Mouse (Mus musculus) c-Kit-positive CD71-positive TER-119-positive erythroid progenitor cells, embryonic 14.5 days (primary cell): ENCODE results near the gene Fgf11.

ENCODE experiments used
- DNase-seq: peaks from one replicate; pipeline ENCODE4 v3.0.0-alpha.2; 2013; ENCODE audit warnings: low spot score

Gene Fgf11

GRCm38 (mm10) chr11:69784793-69785272 is 16.8 kb downstream of the Fgf11 start:
- DNase-seq: peak; percentile 75

GRCm38 (mm10) chr11:69781828-69782227 is 19.8 kb downstream of the Fgf11 start:
- no peak for DNase-seq

GRCm38 (mm10) chr11:69778985-69779384 is 22.7 kb downstream of the Fgf11 start:
- no peak for DNase-seq

GRCm38 (mm10) chr11:69778258-69778982 is 23.2 kb downstream of the Fgf11 start:
- no peak for DNase-seq

DNA sequence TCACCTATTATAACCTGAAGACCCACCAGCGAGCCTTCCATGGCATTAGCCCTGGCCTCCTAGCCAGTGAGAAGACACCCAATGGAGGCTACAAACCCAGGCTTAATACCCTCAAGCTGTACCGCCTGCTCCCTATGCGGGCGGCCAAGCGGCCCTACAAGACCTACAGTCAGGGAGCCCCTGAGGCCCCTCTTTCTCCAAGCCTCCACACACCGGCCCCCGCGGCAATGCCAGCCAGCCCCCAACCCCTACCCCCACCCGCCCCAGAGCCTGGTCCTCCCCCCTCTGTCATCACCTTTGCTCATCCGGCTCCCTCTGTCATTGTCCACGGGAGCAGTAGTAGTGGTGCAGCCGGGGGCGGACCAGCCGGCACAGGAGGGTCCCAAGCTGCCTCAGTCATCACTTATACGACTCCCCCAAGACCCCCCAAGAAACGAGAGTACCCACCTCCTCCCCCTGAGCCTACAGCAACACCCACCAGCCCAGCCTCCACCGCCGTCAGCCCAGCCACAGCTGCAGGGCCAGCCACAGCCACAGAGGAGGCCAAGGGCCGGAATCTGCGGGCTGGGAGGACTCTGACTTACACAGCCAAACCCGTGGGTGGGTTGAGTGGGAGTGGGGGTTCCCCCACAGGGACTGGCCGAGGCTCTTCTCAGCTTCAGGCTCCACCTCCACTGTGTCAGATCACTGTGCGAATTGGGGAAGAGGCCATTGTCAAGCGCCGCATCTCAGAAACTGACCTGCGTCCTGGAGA is 24.0 kb downstream of the Fgf11 start:
- DNase-seq: no peak

DNA sequence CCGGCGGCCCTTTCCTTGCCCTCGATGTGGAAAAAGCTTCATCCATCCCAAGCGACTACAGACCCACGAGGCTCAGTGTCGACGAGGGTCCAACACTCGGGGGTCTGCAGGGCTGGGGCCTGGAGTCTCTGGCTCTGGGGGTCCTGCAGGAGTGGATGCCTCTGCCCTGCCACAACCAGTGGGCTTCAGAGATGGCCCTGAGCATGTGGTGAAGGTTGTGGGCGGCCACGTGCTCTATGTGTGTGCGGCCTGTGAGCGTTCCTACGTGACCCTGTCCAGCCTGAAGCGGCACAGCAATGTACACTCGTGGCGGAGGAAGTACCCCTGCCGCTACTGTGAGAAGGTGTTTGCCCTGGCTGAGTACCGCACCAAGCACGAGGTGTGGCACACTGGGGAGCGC is 25.2 kb downstream of the Fgf11 start:
- DNase-seq: no peak

DNA sequence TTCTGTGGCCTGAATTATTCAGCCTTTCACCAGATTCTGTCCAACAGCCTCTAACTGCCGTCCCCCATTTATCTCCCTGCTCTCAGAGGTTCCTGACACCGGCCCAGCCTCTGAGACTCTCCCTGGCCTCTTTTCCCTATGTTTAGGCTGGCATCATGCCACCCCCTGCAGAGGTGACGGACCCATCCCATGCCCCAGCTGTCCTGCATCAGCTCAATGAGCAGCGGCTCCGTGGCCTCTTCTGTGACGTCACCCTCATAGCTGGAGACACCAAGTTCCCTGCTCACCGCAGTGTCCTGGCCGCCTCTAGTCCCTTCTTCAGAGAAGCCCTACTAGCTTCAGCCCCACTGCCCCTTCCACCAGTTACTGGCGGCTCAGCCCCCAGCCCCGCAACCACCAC is 25.9 kb downstream of the Fgf11 start:
- no peak for DNase-seq

- no peak for DNase-seq
These were observed 26.7 kb downstream of the Fgf11 start for GRCm38 (mm10) chr11:69774961-69775360.

GRCm38 (mm10) chr11:69767625-69767909 is 34.1 kb downstream of the Fgf11 start:
- DNase-seq: no peak

DNA sequence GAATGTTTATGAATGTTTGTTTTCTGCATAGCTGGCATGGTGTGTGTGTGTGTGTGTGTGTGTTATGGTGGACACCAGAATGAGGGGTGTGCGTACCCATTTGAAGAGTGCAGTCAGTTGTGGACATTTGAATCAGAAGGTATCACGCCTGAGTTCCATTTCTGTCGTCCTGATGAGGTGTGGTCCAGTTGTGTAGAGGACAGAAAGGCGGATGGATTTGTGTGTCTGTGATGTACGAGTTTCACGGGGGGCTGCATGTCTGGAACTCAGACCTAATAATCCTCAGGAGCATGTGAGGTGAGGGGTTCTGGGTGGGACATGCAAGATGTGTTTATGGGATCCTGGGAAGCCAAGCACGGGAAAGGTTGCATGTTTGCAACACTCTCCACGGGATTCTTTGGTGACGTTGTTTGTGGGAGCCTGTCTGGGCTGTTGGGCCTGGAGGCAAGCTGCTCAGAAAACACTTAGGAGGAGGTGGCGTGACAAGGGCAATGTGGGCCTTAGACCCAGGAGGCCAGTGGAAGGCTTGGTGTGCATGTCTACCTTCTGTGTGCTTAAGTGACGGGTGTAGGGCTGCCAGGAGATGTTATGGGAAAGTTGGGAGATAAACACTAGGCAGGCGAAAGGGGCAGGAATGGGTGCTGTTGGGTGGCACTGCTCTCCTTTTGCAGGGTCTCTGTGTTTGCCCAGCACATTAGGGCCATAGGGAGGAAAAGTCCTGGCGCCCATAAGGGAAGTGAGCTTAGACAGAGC is 34.6 kb downstream of the Fgf11 start:
- no peak for DNase-seq

DNA sequence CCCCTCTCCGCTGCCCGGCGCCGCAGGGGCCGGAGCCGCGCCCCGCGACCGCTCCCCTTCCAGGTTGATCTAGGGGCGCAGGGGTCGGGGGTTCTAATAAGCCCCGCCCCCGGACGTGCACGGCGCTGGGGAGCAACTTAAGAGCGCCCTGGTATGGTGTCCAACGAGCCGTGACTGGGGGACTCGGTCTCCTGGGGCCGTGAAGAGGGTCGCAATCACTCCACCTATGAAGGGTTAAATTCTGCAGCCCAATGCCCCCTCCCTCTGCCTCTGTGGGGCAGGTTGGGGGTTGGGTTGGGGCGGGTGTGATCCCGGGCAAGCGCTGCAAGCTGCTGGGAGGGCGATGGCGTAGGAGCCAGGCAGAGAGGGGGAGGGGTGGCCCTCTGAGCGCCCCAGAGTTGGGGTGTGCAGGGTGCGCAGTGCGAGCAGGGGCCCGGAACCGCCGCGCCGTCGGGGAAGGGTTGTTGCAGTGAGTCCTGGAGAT is 35.5 kb downstream of the Fgf11 start:
- no peak for DNase-seq

- DNase-seq: no peak
These were observed 36.2 kb downstream of the Fgf11 start, which contains the start of gene Zbtb4 for GRCm38 (mm10) chr11:69765221-69766125. Gene Zbtb4 (plus strand): TSS chr11:69765912.

- DNase-seq: no peak
These were observed 38.1 kb downstream of the Fgf11 start for GRCm38 (mm10) chr11:69763551-69763950.

GRCm38 (mm10) chr11:69761868-69762267 is 39.8 kb downstream of the Fgf11 start, which contains the start of gene Slc35g3:
Gene Slc35g3 (minus strand): TSS chr11:69761968.
- DNase-seq: no peak

GRCm38 (mm10) chr11:69760901-69761200 is 40.8 kb downstream of the Fgf11 start:
- no peak for DNase-seq

GRCm38 (mm10) chr11:69760160-69760900 is 41.3 kb downstream of the Fgf11 start:
- DNase-seq: no peak

GRCm38 (mm10) chr11:69758971-69759721 is 42.5 kb downstream of the Fgf11 start:
- peak; percentile 93 for DNase-seq

GRCm38 (mm10) chr11:69758478-69758970 is 43.1 kb downstream of the Fgf11 start, which contains the start of gene Polr2a:
Gene Polr2a (minus strand): TSS chr11:69758637.
- peak; percentile 96 for DNase-seq

DNA sequence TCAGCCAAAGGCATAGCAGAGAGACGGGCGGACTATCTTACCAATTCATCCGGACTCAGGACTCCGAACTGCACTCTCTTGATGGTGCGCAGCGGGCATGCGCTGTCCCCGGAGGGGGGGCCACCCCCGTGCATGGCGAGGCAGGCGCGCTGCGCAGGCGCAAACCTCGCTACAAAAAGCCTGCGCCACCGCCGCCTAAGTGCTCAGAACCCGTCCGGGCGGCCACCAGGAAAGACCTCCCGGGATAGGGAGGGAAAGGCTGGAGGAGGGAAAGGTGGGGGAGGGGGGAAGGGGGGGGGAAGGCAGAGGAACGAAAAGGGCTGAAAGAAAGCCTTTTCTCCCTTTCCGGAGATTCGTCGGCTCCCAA is 43.6 kb downstream of the Fgf11 start:
- DNase-seq: peak; percentile 92
